Mouse (Mus musculus) cortical plate, adult 2 months (tissue): ENCODE measurements around the gene Rfk.

Experiments used
- CTCF ChIP-seq: fragments of 200-500 bp; IDR thresholded peaks from 2 replicates; pipeline ENCODE4 v1.5.1; 2011; ENCODE audit warnings: mild to moderate bottlenecking, control low read depth, low read length; ENCODE audit not compliant: insufficient read depth; ENCODE audit errors: extremely low read depth
- POLR2A ChIP-seq: fragments of 200-500 bp; IDR thresholded peaks from 2 replicates; pipeline ENCODE4 v1.6.1; 2011; ENCODE audit warnings: mild to moderate bottlenecking, low read length, control low read depth; ENCODE audit not compliant: insufficient read depth; ENCODE audit errors: extremely low read depth

DNA sequence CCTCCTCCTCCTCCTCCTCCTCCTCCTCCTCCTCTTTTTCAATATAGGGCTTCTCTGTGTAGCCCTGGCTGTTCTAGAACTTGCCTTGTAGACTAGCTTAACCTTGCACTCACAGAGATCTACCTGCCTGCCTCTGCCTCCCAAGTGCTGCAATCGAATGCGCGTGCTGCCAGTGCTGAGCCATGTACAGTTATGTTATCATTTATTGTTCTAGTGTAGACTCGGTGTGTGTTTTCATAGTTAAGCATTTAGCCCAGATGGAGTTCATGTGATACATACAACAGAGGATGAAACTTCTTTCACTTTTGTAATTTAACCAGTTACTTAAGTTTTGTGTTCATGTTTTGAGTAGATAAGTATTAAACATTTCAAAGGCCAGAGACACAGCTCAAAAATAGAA, 8.8 kb upstream of the Rfk start:
- no peak for TF ChIP-seq CTCF
- no peak for TF ChIP-seq POLR2A
